Mouse (Mus musculus): ENCODE data around the gene Msh6.

- TF ChIP-seq HCFC1 (IDR thresholded peaks at IDR 0.05; ENCODE audit: borderline replicate concordance, insufficient read depth, low read length) (no peak), CHD2 (IDR thresholded peaks at IDR 0.05; ENCODE audit: low read depth, low read length) (no peak), ZC3H11A (IDR thresholded peaks at IDR 0.05; ENCODE audit: borderline replicate concordance, low read depth, low read length) (no peak), ZNF384 (IDR thresholded peaks at IDR 0.05; ENCODE audit: low read depth, low read length) (no peak)
Measured at GRCm38 (mm10) chr17:87957096-87957840, 17.6 kb upstream of the Msh6 start.
